Mouse (Mus musculus): Measurements from ENCODE around the gene Mars.
A peak's percentile ranks its signal among the peaks of the same experiment; 100 is the strongest.

The Mars gene

GRCm38 (mm10) chr10:127287271-127287935 lies 24.2 kb downstream of the Mars start:
- DNase-seq (ENCODE audit: low read depth), result no peak

- DNase-seq (ENCODE audit: low read depth), result no peak
Measured at GRCm38 (mm10) chr10:127286730-127287129, 24.9 kb downstream of the Mars start.

GRCm38 (mm10) chr10:127286194-127286593 lies 25.4 kb downstream of the Mars start:
- no peak for DNase-seq (ENCODE audit: low read depth)

- no peak for DNase-seq (ENCODE audit: low read depth)
Measured at GRCm38 (mm10) chr10:127285644-127286043, 25.9 kb downstream of the Mars start.

GRCm38 (mm10) chr10:127284724-127285500 lies 26.7 kb downstream of the Mars start:
- DNase-seq (ENCODE audit: low read depth), result no peak

GRCm38 (mm10) chr10:127284105-127284622 lies 27.4 kb downstream of the Mars start:
- DNase-seq (ENCODE audit: low read depth), result no peak

- no peak for DNase-seq (ENCODE audit: low read depth)
Measured at GRCm38 (mm10) chr10:127282620-127283215, 28.9 kb downstream of the Mars start.

GRCm38 (mm10) chr10:127281316-127281715 lies 30.3 kb downstream of the Mars start:
- DNase-seq (ENCODE audit: low read depth), result no peak

GRCm38 (mm10) chr10:127279730-127280129 lies 31.9 kb downstream of the Mars start:
- no peak for DNase-seq (ENCODE audit: low read depth)

GRCm38 (mm10) chr10:127274261-127275022 lies 37.1 kb downstream of the Mars start:
- no peak for DNase-seq (ENCODE audit: low read depth)

- DNase-seq (ENCODE audit: low read depth), result no peak
Measured at GRCm38 (mm10) chr10:127272371-127272770, 39.2 kb downstream of the Mars start.

- DNase-seq (ENCODE audit: low read depth), result no peak
Measured at GRCm38 (mm10) chr10:127269884-127270283, 41.7 kb downstream of the Mars start.

- no peak for DNase-seq (ENCODE audit: low read depth)
Measured at GRCm38 (mm10) chr10:127269036-127269435, 42.5 kb downstream of the Mars start.

- DNase-seq (ENCODE audit: low read depth), result no peak
Measured at GRCm38 (mm10) chr10:127268401-127268800, 43.2 kb downstream of the Mars start.

- no peak for DNase-seq (ENCODE audit: low read depth)
Measured at GRCm38 (mm10) chr10:127267318-127267717, 44.3 kb downstream of the Mars start.

GRCm38 (mm10) chr10:127266112-127267091 lies 45.2 kb downstream of the Mars start, which contains the start of gene Dctn2:
Gene Dctn2, plus strand, starts transcription at chr10:127266368.
- peak; percentile 94 for DNase-seq (ENCODE audit: low read depth)

GRCm38 (mm10) chr10:127265727-127266111 lies 45.9 kb downstream of the Mars start:
- no peak for DNase-seq (ENCODE audit: low read depth)

GRCm38 (mm10) chr10:127264971-127265370 lies 46.6 kb downstream of the Mars start:
- DNase-seq (ENCODE audit: low read depth), result no peak

- no peak for DNase-seq (ENCODE audit: low read depth)
Measured at GRCm38 (mm10) chr10:127264336-127264735, 47.2 kb downstream of the Mars start.

- no peak for DNase-seq (ENCODE audit: low read depth)
Measured at GRCm38 (mm10) chr10:127263631-127264030, 48.0 kb downstream of the Mars start.

All from naive thymus-derived CD4-positive, alpha-beta T cell, adult 2 months (primary cell).